Mouse (Mus musculus) megakaryocyte, embryonic 14.5 days (primary cell): ENCODE results near the gene Casp6. TPM values are rescaled to one million over a fixed set of nuclear protein-coding genes. Genes with fewer than 3 reads are reported as not detected.

Experiments
- H3K27me3 ChIP-seq: replicated peaks from 2 replicates; pipeline ENCODE3; 2012; ENCODE audit warnings: inconsistent platforms
- H3K36me3 ChIP-seq: replicated peaks from 2 replicates; pipeline ENCODE3; 2012; ENCODE audit warnings: low read length, inconsistent platforms, mixed read lengths
- H3K4me1 ChIP-seq: 2 replicates; pipeline ENCODE4 v1.6.1; 2012; ENCODE audit warnings: inconsistent platforms
- H3K4me3 ChIP-seq: replicated peaks from 2 replicates; pipeline ENCODE3; 2012; ENCODE audit warnings: moderate library complexity, mild to moderate bottlenecking, inconsistent platforms
- H3K9me3 ChIP-seq: 2 replicates; pipeline ENCODE4 v1.6.1; 2012; ENCODE audit warnings: inconsistent platforms
- FLI1 ChIP-seq: IDR thresholded peaks from 2 replicates; pipeline ENCODE4 v1.6.1; 2012; ENCODE audit warnings: low read length, inconsistent platforms, mixed read lengths
- GATA1 ChIP-seq: IDR thresholded peaks from 3 replicates; pipeline ENCODE4 v1.6.1; 2012; ENCODE audit warnings: mixed read lengths, low read length, inconsistent platforms, borderline replicate concordance
- polyA plus RNA-seq: library from polyadenylated mRNA; stranded (reverse); fragments of >175 nt; gene quantifications from 2 replicates; pipeline ENCODE4 v1.2.3, GENCODE M21; 2012; ENCODE audit warnings: low replicate concordance; ENCODE audit not compliant: insufficient read depth

The Casp6 gene
- polyA plus RNA-seq, 1 experiment, result 38.3 TPM

GRCm38 (mm10) chr3:129946217-129946914, 45.1 kb downstream of the Casp6 start:
- Histone ChIP-seq H3K4me1 (peaks cover 7% of the 10 kb centered on the region), H3K27me3 (peaks cover 17% of the 10 kb centered on the region), H3K9me3 (peaks cover 6% of the 10 kb centered on the region), H3K4me3 (no peak overlapping the region), H3K36me3 (no peaks in the 10 kb centered on the region)
- no peak for TF ChIP-seq FLI1
- TF ChIP-seq GATA1, result no peak

GRCm38 (mm10) chr3:129948359-129948758, 47.1 kb downstream of the Casp6 start:
- H3K4me1 ChIP-seq, result peaks cover 7% of the 10 kb centered on the region
- peaks cover 7% of the 10 kb centered on the region for H3K9me3 ChIP-seq
- TF ChIP-seq GATA1, result no peak
- no peaks in the 10 kb centered on the region for H3K36me3 ChIP-seq
- H3K27me3 ChIP-seq, result peaks cover 16% of the 10 kb centered on the region
- no peak overlapping the region for H3K4me3 ChIP-seq

GRCm38 (mm10) chr3:129949158-129949773, 48.0 kb downstream of the Casp6 start:
- peaks cover 7% of the 10 kb centered on the region for H3K4me1 ChIP-seq
- H3K27me3 ChIP-seq, result peaks cover 15% of the 10 kb centered on the region
- no peaks in the 10 kb centered on the region for H3K36me3 ChIP-seq
- H3K9me3 ChIP-seq, result peaks cover 15% of the 10 kb centered on the region
- no peak overlapping the region for H3K4me3 ChIP-seq
- no peak for TF ChIP-seq FLI1
- no peak for TF ChIP-seq GATA1

GRCm38 (mm10) chr3:129953296-129953695, 52.1 kb downstream of the Casp6 start:
- H3K36me3 ChIP-seq, result no peaks in the 10 kb centered on the region
- H3K27me3 ChIP-seq, result peaks cover under 1% of the 10 kb centered on the region
- H3K4me1 ChIP-seq, result no peaks in the 10 kb centered on the region
- TF ChIP-seq FLI1 (no peak), GATA1 (no peak)
- H3K4me3 ChIP-seq, result no peak overlapping the region
- peaks cover 41% of the 10 kb centered on the region for H3K9me3 ChIP-seq

GRCm38 (mm10) chr3:129962533-129962932, 61.3 kb downstream of the Casp6 start:
- Histone ChIP-seq H3K36me3 (no peaks in the 10 kb centered on the region), H3K27me3 (peaks cover 10% of the 10 kb centered on the region), H3K4me1 (no peaks in the 10 kb centered on the region), H3K9me3 (peaks cover 5% of the 10 kb centered on the region; the same call in 1 of the 2 replicates), H3K4me3 (no peak overlapping the region)
- TF ChIP-seq FLI1, result no peak
- TF ChIP-seq GATA1, result no peak

Other genes starting within 250 kb of the Casp6 start
- 0.07 TPM in 1 of 2 replicates, not detected in the other for gene Egf, start 146.1 kb upstream of the Casp6 start, polyA plus RNA-seq
- not detected in 2 replicates for gene Lrit3, start 97.4 kb upstream of the Casp6 start, polyA plus RNA-seq
- gene Rrh, start 78.8 kb upstream of the Casp6 start, polyA plus RNA-seq, result not detected in 2 replicates
- 15.5 and 64.1 TPM in 2 replicates for gene Gar1, start 70.0 kb upstream of the Casp6 start, polyA plus RNA-seq
- not detected in 2 replicates for gene Cfi, start 65.5 kb upstream of the Casp6 start, polyA plus RNA-seq
- gene Pla2g12a, start 22.8 kb upstream of the Casp6 start, polyA plus RNA-seq, result 103 and 210 TPM in 2 replicates
- gene Mcub, start 68.8 kb downstream of the Casp6 start, polyA plus RNA-seq, result 0.12 TPM in 1 of 2 replicates, not detected in the other
- 52.7 and 60.4 TPM in 2 replicates for gene Sec24b, start 160.1 kb downstream of the Casp6 start, polyA plus RNA-seq
- gene Col25a1, start 230.1 kb downstream of the Casp6 start, polyA plus RNA-seq, result 0.06 TPM in 1 of 2 replicates, not detected in the other